Mouse (Mus musculus) cerebellum, adult 11-12 months (tissue): ENCODE data around the gene E2f4.

Experiments
- DNase-seq: peaks from one replicate; pipeline ENCODE4 v3.0.0; 2022

The E2f4 gene

GRCm38 (mm10) chr8:105269461-105269947, 28.0 kb upstream of the E2f4 start, which contains the start of gene Hsf4:
TSS of gene Hsf4 (plus strand) at chr8:105269801.
- DNase-seq: peak; percentile 77

- DNase-seq: peak; percentile 53
These were observed 27.2 kb upstream of the E2f4 start for GRCm38 (mm10) chr8:105270101-105270915.

GRCm38 (mm10) chr8:105270916-105271186, 26.6 kb upstream of the E2f4 start:
- DNase-seq: peak; percentile 41

- DNase-seq: no peak
These were observed 22.1 kb upstream of the E2f4 start for GRCm38 (mm10) chr8:105275387-105275786.

- DNase-seq: no peak
These were observed 21.6 kb upstream of the E2f4 start, which contains the start of gene Nol3 for GRCm38 (mm10) chr8:105275840-105276239. TSS of gene Nol3 (plus strand) at chr8:105276140.

GRCm38 (mm10) chr8:105276292-105277120, 21.0 kb upstream of the E2f4 start:
- DNase-seq: peak; percentile 46

GRCm38 (mm10) chr8:105278911-105279334, 18.5 kb upstream of the E2f4 start:
- peak; percentile 95 for DNase-seq

- no peak for DNase-seq
These were observed 16.9 kb upstream of the E2f4 start for GRCm38 (mm10) chr8:105280567-105280966.

- DNase-seq: no peak
These were observed 15.6 kb upstream of the E2f4 start for GRCm38 (mm10) chr8:105281821-105282220.

GRCm38 (mm10) chr8:105282239-105282638, 15.2 kb upstream of the E2f4 start:
- no peak for DNase-seq

GRCm38 (mm10) chr8:105283074-105283473, 14.4 kb upstream of the E2f4 start:
- peak; percentile 77 for DNase-seq

GRCm38 (mm10) chr8:105285514-105285913, 11.9 kb upstream of the E2f4 start:
- DNase-seq: peak; percentile 61

- DNase-seq: no peak
These were observed 10.6 kb upstream of the E2f4 start for GRCm38 (mm10) chr8:105286907-105287306.

GRCm38 (mm10) chr8:105288231-105288630, 9.2 kb upstream of the E2f4 start:
- DNase-seq: no peak

- DNase-seq: peak; percentile 97
These were observed 8.3 kb upstream of the E2f4 start for GRCm38 (mm10) chr8:105288958-105289732.

- peak; percentile 86 for DNase-seq
These were observed 7.5 kb upstream of the E2f4 start, which contains the start of gene 4931428F04Rik for GRCm38 (mm10) chr8:105289805-105290460. TSS of gene 4931428F04Rik (minus strand) at chr8:105289864.

GRCm38 (mm10) chr8:105290554-105291314, 6.7 kb upstream of the E2f4 start:
- peak; percentile 86 for DNase-seq

- DNase-seq: peak; percentile 65
These were observed 6.1 kb upstream of the E2f4 start for GRCm38 (mm10) chr8:105291364-105291763.

- DNase-seq: peak; percentile 56
These were observed 5.7 kb upstream of the E2f4 start for GRCm38 (mm10) chr8:105291802-105292201.

- no peak for DNase-seq
These were observed 5.0 kb upstream of the E2f4 start for GRCm38 (mm10) chr8:105292471-105292870.

GRCm38 (mm10) chr8:105293405-105293804, 4.1 kb upstream of the E2f4 start:
- peak; percentile 92 for DNase-seq
